Mouse (Mus musculus) limb, embryonic 13.5 days (tissue): ENCODE data around the gene Gm3448. TPM values are rescaled to one million over a fixed set of nuclear protein-coding genes. Genes with fewer than 3 reads are reported as not detected.
A peak's percentile ranks its signal among the peaks of the same experiment; 100 is the strongest.
"Not testable (repeated sequence)": the region's sequence is repeated elsewhere in the genome, so short reads cannot be mapped to it uniquely, and the experiment has no call there.

ENCODE experiments used
- ATAC-seq: fragments of 200-750 bp; cut with Nextera tagmentation; 2 replicates; pipeline ENCODE4 v1.8.0; 2017; ENCODE audit warnings: low read depth, moderate number of reproducible peaks, moderate TSS enrichment; ENCODE audit not compliant: low FRiP score
- H3K27ac ChIP-seq: fragments of 300-500 bp; sonication (generic); 2 replicates; pipeline ENCODE4 v1.5.1; 2015; ENCODE audit warnings: inconsistent platforms, mild to moderate bottlenecking, moderate library complexity
- H3K27me3 ChIP-seq: fragments of 300-500 bp; sonication (generic); 2 replicates; pipeline ENCODE4 v1.6.1; 2015; ENCODE audit warnings: mild to moderate bottlenecking, inconsistent platforms
- H3K36me3 ChIP-seq: fragments of 300-500 bp; sonication (generic); 2 replicates; pipeline ENCODE4 v1.6.1; 2015; ENCODE audit warnings: inconsistent platforms, mild to moderate bottlenecking, moderate library complexity
- H3K4me1 ChIP-seq: fragments of 300-500 bp; sonication (generic); 2 replicates; pipeline ENCODE4 v1.6.1; 2015; ENCODE audit warnings: inconsistent platforms
- H3K4me2 ChIP-seq: fragments of 300-500 bp; sonication (generic); replicated peaks from 2 replicates; pipeline ENCODE4 v1.6.1; 2015; ENCODE audit warnings: inconsistent platforms, mild to moderate bottlenecking, moderate library complexity
- H3K4me3 ChIP-seq: fragments of 300-500 bp; sonication (generic); 2 replicates; pipeline ENCODE4 v1.5.1; 2015; ENCODE audit warnings: moderate library complexity, mild to moderate bottlenecking, inconsistent platforms
- H3K9ac ChIP-seq: fragments of 300-500 bp; sonication (generic); 2 replicates; pipeline ENCODE4 v1.6.1; 2015; ENCODE audit warnings: mild to moderate bottlenecking, inconsistent platforms
- H3K9me3 ChIP-seq: fragments of 300-500 bp; sonication (generic); 2 replicates; pipeline ENCODE4 v1.6.1; 2016; ENCODE audit warnings: inconsistent platforms
- WGBS: fragments of 180-500 bp; shearing (Covaris S2); methylation state at CpG from one replicate; pipeline ENCODE4 v1.1.7; 2015; 5-methylcytosine and 5-hydroxymethylcytosine counted together
- polyA plus RNA-seq: library from polyadenylated mRNA; unstranded; fragments of >200 nt; fragmentation: Nextera tagmentation; extraction: Ambion mirVana; gene quantifications from 2 replicates; pipeline ENCODE4 v1.2.1, GENCODE M21; 2015

The Gm3448 gene
- polyA plus RNA-seq, 1 experiment from 2014 or later: 3.8 TPM

DNA sequence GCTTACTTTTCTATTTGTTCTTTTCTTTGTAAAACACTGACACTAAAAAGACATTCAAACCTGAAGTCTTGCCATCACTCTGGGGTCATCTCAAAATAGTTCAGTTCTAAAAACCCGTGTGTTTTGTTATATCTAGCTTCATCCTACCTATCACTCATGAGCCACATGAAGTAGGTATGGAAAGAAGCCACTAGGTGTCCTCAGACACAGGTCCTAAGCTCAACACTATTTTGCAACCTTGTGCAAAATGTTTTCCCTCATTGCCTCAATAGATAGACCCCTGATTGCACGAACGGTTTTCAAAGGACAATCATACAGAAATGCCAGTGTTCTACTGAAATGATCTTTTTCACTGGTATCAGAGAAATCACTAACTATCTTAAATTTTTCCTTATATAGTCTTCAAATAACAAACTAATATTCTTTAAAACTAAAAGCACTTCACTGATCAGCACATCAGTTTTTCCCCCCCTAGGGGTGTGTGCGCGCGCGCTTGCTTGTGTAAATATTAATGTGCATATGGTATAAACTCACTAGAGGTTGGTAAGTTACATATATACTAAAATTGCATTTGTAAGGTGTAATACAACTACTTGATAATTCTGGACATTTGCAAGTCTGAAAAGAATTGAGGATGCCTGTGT lies 63.5 kb downstream of the Gm3448 start:
- H3K4me1 ChIP-seq, H3K9me3 ChIP-seq, H3K36me3 ChIP-seq, H3K9ac ChIP-seq, ATAC-seq, H3K27me3 ChIP-seq, H3K27ac ChIP-seq: not testable (repeated sequence)
- Histone ChIP-seq H3K4me2 (peak overlapping the region; percentile 34; the same call in 1 of the 2 replicates), H3K4me3 (0 out of 2 replicates have a peak overlapping the region, but pooled peaks have one; percentile 24)
- under 1% methylated on average over 4 of the region's 7 CpGs for WGBS

DNA sequence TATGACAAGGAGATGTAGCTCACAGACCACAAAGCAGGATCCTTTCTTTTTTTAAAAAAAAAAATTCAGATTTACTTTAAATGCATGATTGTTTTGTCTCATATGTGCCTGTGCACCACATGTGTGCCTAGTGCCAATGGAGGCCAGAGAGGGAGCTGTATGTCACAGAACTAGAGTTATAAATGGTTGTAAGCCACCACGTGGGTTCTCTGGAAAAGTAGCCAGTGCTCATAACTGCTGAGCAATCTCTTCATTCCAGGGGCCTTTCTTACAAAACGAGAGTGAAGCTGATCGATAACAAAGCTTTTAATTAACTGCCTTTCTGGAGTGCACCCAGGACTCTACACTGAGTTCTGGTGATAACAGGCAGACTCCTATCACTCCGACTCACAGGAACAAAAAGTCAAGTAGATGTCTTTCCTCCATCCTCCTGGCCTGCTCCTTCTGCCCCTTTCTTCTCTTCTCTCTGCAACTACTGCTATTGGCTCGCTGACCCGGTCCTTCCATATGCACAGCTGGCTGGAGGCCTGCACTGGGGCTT lies 72.9 kb downstream of the Gm3448 start:
- H3K4me2 ChIP-seq, H3K27ac ChIP-seq, H3K9ac ChIP-seq, H3K9me3 ChIP-seq, ATAC-seq, H3K36me3 ChIP-seq, H3K4me3 ChIP-seq, H3K27me3 ChIP-seq, H3K4me1 ChIP-seq: not testable (repeated sequence)
- WGBS: no CpG with 5 or more reads among the region's 6 CpGs

DNA sequence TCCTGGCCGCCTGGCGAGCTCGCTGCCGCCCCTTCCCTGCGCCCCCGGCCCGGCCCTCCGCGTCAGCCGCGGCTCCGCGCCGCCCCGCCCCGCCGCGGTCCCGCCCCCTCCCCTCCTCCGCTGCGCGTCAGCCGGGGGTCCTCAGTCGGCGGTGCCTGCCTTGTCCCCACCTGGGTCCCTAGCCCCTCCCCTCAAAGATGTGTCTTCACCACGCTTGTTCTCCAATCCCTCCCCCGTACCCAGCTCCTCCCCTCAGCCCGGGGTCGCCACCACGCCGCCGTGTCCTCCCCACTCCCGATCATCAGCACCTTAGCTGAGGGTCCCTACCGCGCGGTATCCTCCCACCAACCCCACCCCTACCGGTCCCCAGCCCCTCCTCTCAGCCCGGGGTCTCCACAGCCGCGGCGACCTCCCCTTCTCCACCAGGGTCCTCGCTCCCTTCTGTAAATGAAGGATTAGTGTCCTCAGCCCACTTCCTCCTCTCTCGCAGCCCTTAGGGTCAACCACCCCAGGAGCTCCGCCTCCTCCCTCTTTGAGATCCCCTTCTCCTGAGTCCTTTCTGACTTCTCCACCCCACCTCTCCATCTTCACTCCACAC lies 79.7 kb downstream of the Gm3448 start:
- H3K9me3 ChIP-seq, H3K27me3 ChIP-seq, H3K4me3 ChIP-seq, H3K9ac ChIP-seq, H3K27ac ChIP-seq, H3K4me2 ChIP-seq: not testable (repeated sequence)
- no CpG with 5 or more reads among the region's 44 CpGs for WGBS
- Histone ChIP-seq H3K36me3 (peaks cover 12% of the 10 kb centered on the region), H3K4me1 (peaks cover 12% of the 10 kb centered on the region)
- ATAC-seq: peak; percentile 96

DNA sequence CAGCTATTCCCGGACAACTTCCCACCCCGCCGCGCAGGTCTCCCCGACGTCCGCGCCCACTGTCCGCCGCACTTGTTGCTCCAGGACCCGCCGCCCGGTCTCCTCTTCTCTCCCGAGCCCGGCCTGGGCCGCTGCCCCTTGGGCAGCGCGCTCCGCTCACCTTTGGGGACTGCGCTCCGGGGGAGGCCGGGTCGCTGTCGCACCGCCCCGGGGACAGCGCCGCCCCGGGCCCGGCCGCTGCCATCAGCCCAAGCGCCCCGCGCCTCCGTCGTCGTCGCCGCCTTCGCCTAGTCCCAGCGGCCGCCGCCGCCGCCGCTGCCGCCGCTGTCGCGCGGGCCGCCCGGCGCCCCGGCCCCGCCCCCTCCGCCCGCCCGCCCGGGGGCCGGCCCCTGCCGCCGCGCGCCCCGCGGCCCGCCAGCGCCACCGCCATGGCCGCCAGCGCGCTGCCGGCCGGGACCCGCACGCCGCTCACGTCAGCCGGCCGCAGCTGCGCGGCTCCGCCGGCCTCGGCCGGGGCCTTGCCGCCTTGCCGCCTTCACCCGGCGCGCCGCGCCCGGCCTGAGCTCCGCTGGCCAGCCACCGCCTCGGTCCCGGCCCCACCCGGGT lies 80.3 kb downstream of the Gm3448 start, which contains the start of gene Phf10:
TSS of gene Phf10 (minus strand) at position 323 of the 606 bp plus-strand sequence.
- H3K36me3 ChIP-seq: peaks cover 17% of the 10 kb centered on the region
- 0% methylated on average over 33 of the region's 100 CpGs for WGBS

DNA sequence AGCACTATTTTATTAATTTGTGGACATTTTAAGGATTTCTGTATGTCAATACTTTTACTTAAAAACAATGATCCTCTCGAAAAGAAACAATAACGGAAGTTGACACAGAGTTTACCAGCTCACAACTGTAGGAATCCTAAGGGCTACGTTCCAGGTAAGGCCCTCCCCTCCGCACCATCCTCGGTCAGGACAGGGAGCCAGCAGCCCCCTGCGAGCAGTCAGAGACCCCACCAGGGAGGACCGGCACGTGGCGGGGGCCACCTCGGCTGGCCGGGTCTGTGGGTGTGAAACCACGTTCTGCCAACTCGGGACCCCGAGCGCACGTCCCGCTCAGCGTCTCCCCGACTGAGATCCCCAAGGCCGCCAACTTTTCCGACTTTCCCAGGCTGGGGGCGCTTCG lies 80.8 kb downstream of the Gm3448 start:
- Histone ChIP-seq H3K9me3 (no peaks in the 10 kb centered on the region), H3K4me2 (peak overlapping the region; percentile 89), H3K9ac (peak overlapping the region; percentile 87), H3K4me3 (peak overlapping the region; percentile 77), H3K36me3 (peaks cover 17% of the 10 kb centered on the region), H3K4me1 (peaks cover 12% of the 10 kb centered on the region), H3K27me3 (no peaks in the 10 kb centered on the region), H3K27ac (peak overlapping the region; percentile 48; the same call in 1 of the 2 replicates)
- WGBS: 0% methylated on average over 19 of the region's 23 CpGs
- no peak; the same call in 1 of the 2 replicates for ATAC-seq

More for the DNA sequence above, 80.3 kb downstream of the Gm3448 start, which contains the start of gene Phf10:
- Histone ChIP-seq H3K9ac (peak within 1 kb of the TSS; percentile 87), H3K27ac (peak within 1 kb of the TSS; percentile 72; the same call in 1 of the 2 replicates), H3K4me1 (peaks cover 12% of the 10 kb centered on the region), H3K4me3 (peak within 1 kb of the TSS; percentile 77), H3K4me2 (peak within 1 kb of the TSS; percentile 89)
- H3K9me3 ChIP-seq, H3K27me3 ChIP-seq: not testable (repeated sequence)
- ATAC-seq: peak; percentile 82

DNA sequence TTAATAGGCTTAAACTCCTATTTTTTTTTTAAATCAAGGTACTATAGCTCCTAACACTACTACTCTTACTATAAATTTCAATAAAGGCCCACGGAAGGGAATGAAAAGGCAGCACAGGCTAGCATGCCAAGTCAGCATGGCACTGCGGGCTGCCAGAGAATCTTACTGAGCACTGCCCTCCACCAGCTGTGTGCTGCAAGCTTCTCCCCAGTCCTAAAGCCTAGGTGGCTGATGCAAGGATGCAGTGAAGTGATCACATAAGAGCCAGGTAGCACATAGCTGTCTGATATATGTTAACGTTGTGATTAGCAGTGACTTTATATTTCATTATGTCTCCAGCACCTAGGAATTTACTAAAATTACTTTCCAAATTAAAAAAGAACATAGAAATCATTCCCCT lies 81.4 kb downstream of the Gm3448 start:
- no peaks in the 10 kb centered on the region for H3K27me3 ChIP-seq
- H3K4me1 ChIP-seq: peaks cover 12% of the 10 kb centered on the region
- no peak for ATAC-seq
- peaks cover 17% of the 10 kb centered on the region for H3K36me3 ChIP-seq
- H3K27ac ChIP-seq: no peak overlapping the region
- WGBS: 24% methylated on average over 3 of the region's 3 CpGs
- H3K9ac ChIP-seq: peak overlapping the region; percentile 50
- peak overlapping the region; percentile 77 for H3K4me3 ChIP-seq
- H3K4me2 ChIP-seq: peak overlapping the region; percentile 66
- no peaks in the 10 kb centered on the region for H3K9me3 ChIP-seq

DNA sequence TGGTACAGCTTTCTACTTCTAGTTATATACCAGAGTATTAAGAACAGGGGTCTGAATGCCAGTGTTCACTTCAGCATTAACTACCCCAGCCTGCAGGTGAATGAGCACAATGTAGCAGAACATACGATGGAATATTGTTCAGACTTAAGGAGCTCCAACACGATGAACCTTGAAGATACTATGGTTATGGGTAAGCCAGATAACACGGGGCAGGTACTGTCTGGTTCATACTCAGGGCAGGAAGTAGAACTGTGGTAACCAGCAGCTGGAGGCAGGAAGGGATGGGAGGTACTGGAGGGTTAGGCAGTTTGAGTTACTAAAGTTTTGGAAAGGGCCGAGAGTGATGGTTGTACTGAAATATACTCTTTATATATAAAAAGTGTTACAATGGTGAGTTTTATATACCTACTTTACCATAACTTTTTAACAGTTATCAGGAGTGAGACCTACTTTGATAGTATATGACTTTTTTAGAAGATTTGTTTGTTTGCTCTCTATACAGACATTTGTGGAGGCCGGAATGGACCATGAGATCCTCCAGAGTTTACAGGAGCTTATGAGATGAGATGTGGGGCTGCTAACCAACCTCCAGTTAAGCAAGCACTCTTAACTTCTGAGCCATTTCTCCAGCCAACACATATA lies 82.5 kb downstream of the Gm3448 start:
- Histone ChIP-seq H3K9ac (no peak overlapping the region), H3K4me1 (peaks cover 12% of the 10 kb centered on the region), H3K27ac (no peak overlapping the region), H3K27me3 (no peaks in the 10 kb centered on the region), H3K9me3 (no peaks in the 10 kb centered on the region), H3K4me3 (no peak overlapping the region), H3K36me3 (peaks cover 26% of the 10 kb centered on the region), H3K4me2 (no peak overlapping the region)
- WGBS: 88% methylated on average over 5 of the region's 5 CpGs
- no peak for ATAC-seq

DNA sequence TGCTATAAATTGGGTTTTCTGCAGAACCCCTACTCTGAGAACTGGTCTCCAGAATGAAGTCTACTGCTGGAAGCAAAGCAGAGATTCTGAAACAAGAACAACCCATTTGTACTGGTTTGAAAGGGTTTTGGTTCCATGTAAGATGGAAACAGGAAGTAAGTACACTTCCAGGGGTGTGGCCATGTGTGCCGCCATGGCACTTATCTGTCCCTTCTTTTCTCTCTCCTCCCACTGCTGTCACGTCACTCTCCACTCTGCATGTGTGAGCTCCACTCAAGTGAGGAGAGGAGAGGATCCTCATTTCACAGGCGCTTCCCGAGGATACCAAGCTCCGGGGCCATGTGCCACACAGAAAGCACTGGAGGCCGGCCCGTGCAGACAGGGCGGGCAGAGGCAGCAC lies 87.9 kb downstream of the Gm3448 start:
- WGBS: 81% methylated on average over 8 of the region's 8 CpGs
- no peaks in the 10 kb centered on the region for H3K9me3 ChIP-seq
- no peak overlapping the region for H3K4me2 ChIP-seq
- H3K9ac ChIP-seq: no peak overlapping the region
- no peaks in the 10 kb centered on the region for H3K4me1 ChIP-seq
- no peak overlapping the region for H3K27ac ChIP-seq
- H3K36me3 ChIP-seq: peaks cover 63% of the 10 kb centered on the region
- ATAC-seq: no peak
- no peaks in the 10 kb centered on the region for H3K27me3 ChIP-seq
- H3K4me3 ChIP-seq: no peak overlapping the region

DNA sequence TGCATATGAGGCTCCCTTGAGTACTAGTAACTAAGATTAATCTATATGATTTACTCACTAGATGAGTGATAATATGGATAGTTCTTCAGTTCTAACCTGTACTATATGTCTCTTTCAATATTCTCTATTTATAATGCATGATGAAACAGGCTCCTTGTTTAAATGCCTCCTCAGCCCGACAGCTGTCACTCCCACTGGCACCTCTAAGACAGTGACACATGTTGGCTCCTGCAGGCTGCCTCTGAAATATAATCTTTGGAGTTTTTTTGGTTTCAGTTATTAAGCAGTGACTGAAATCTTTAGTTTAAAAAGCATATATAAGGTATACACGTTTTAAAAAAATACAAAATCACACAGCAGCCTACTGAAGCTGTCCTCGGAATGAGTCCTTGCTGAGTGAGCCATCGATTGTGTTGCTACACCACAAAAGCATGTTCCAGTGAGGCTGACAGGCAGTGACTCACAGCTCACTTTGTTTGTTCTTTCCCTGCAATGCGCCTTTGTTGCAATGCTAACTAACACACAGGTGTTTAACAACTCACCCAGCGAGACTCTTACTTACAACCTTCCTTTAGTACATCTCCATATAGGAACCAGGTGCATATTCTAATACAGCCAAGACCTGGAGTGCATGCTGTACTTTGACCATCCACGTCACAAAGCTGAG lies 92.0 kb downstream of the Gm3448 start:
- Histone ChIP-seq H3K27ac (no peak overlapping the region), H3K4me2 (no peak overlapping the region), H3K9me3 (no peaks in the 10 kb centered on the region), H3K4me3 (no peak overlapping the region), H3K36me3 (peaks cover 71% of the 10 kb centered on the region), H3K27me3 (no peaks in the 10 kb centered on the region), H3K4me1 (peaks cover 4% of the 10 kb centered on the region; the same call in 1 of the 2 replicates), H3K9ac (no peak overlapping the region)
- ATAC-seq: no peak
- WGBS: 87% methylated on average over 7 of the region's 7 CpGs
